Mouse (Mus musculus) C2C12 (cell line): ENCODE measurements around the gene AW822073.

Experiments
- CTCF ChIP-seq: IDR thresholded peaks from one replicate; pipeline ENCODE4 v1.5.1; 2011; ENCODE audit not compliant: control insufficient read depth, insufficient read depth, insufficient read length
- MAX ChIP-seq: IDR thresholded peaks from one replicate; pipeline ENCODE4 v1.6.1; 2011; ENCODE audit warnings: mild to moderate bottlenecking, control low read depth
- MYOD1 ChIP-seq: IDR thresholded peaks from one replicate; pipeline ENCODE4 v1.6.1; 2011; ENCODE audit warnings: low read depth; ENCODE audit not compliant: control insufficient read depth, insufficient read length
- USF1 ChIP-seq: IDR thresholded peaks from one replicate; pipeline ENCODE4 v1.6.1; 2011; ENCODE audit warnings: low read depth, mild to moderate bottlenecking, control low read depth, moderate library complexity

DNA sequence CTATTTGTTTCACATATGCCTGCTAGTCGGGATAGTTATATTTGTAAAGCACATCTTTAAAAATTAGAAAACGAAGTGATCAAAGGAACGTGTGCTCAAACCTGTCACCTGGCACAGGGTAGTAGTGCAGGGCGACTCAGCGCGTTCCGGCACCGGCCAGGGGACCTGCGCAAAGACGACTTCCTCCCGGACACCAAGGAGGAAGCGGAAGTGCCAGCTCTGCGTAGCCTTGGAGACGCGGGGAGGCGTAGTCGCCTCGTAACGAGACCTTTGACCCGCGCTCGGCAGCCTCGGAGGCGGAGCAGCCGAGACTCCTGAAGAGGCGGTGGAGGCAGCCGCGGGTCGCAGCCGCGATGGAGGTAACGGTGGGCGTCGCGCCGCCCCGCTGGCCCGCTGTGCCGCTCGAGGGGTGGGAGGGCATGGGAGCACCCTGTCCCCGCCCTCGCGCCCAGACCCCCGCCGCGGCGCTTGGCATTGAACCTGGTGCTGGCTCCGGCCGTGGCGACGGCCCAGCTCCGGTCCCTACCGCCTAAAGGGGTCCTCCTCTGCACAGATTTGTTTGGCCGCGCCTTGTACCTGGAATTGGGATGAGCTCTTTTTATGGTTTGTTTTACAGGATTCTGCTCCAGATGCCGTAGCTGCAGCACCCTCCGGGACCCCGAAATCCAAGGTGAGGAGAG lies 30.6 kb upstream of the AW822073 start, which contains the start of gene Gcc2:
- TF ChIP-seq CTCF (no peak), USF1 (no peak), MYOD1 (no peak), MAX (peak; percentile 71)
